Mouse (Mus musculus) hindbrain, embryonic 14.5 days (tissue): ENCODE results near the gene Galk2. TPM values are rescaled to one million over a fixed set of nuclear protein-coding genes. Genes with fewer than 3 reads are reported as not detected.

Experiments used
- ATAC-seq: fragments of 200-750 bp; cut with Nextera tagmentation; 2 replicates; pipeline ENCODE4 v1.8.0; 2017; ENCODE audit warnings: moderate number of reproducible peaks, mild to moderate bottlenecking, moderate TSS enrichment, moderate library complexity; ENCODE audit not compliant: low FRiP score
- DNase-seq: peaks from one replicate; pipeline ENCODE4 v3.0.0-alpha.2; 2015; ENCODE audit warnings: low spot score
- H3K27ac ChIP-seq: fragments of 300-500 bp; sonication (generic); 2 replicates; pipeline ENCODE4 v1.5.1; 2014; ENCODE audit warnings: mild to moderate bottlenecking, moderate library complexity
- H3K27me3 ChIP-seq: fragments of 300-500 bp; sonication (generic); 2 replicates; pipeline ENCODE4 v1.6.1; 2014; ENCODE audit warnings: mild to moderate bottlenecking, low read length, mixed read lengths; ENCODE audit not compliant: control insufficient read depth, insufficient read depth
- H3K36me3 ChIP-seq: fragments of 300-500 bp; sonication (generic); replicated peaks from 2 replicates; pipeline ENCODE4 v1.6.1; 2014; ENCODE audit not compliant: control insufficient read depth, insufficient read depth
- H3K4me1 ChIP-seq: fragments of 300-500 bp; sonication (generic); replicated peaks from 2 replicates; pipeline ENCODE4 v1.6.1; 2014; ENCODE audit warnings: antibody characterized with exemption, low read length, mixed read lengths; ENCODE audit not compliant: control insufficient read depth, insufficient read depth
- H3K4me2 ChIP-seq: fragments of 300-500 bp; sonication (generic); replicated peaks from 2 replicates; pipeline ENCODE4 v1.6.1; 2014; ENCODE audit warnings: mild to moderate bottlenecking, moderate library complexity
- H3K4me3 ChIP-seq: fragments of 300-500 bp; sonication (generic); replicated peaks from 2 replicates; pipeline ENCODE4 v1.5.1; 2014; ENCODE audit warnings: mild to moderate bottlenecking, low read length
- H3K9ac ChIP-seq: fragments of 300-500 bp; sonication (generic); 2 replicates; pipeline ENCODE4 v1.6.1; 2014
- H3K9me3 ChIP-seq: fragments of 300-500 bp; sonication (generic); 2 replicates; pipeline ENCODE4 v1.6.1; 2016; ENCODE audit warnings: low read length; ENCODE audit not compliant: control insufficient read depth
- WGBS: fragments of 180-500 bp; shearing (Covaris S2); extraction: QIAGEN DNeasy Blood & Tissue Kit; methylation state at CpG from one replicate; pipeline ENCODE4 v1.1.7; 2014; 5-methylcytosine and 5-hydroxymethylcytosine counted together
- polyA plus RNA-seq: library from polyadenylated mRNA; unstranded; fragments of >200 nt; fragmentation: Nextera tagmentation; extraction: Ambion mirVana; gene quantifications from 2 replicates; pipeline ENCODE4 v1.2.1, GENCODE M21; 2014

Gene Galk2
- polyA plus RNA-seq, 1 experiment from 2014 or later = 32.0 TPM

- H3K4me1 ChIP-seq = no peaks in the 10 kb centered on the region
- H3K9me3 ChIP-seq = no peaks in the 10 kb centered on the region
- no peak overlapping the region for H3K4me2 ChIP-seq
- no peak overlapping the region for H3K27ac ChIP-seq
- ATAC-seq (no peak), DNase-seq (no peak)
- no peak overlapping the region for H3K9ac ChIP-seq
- WGBS = 72% methylated on average over 8 of the region's 8 CpGs
- no peak overlapping the region for H3K4me3 ChIP-seq
- no peaks in the 10 kb centered on the region for H3K36me3 ChIP-seq
- H3K27me3 ChIP-seq = no peaks in the 10 kb centered on the region
Measured at GRCm38 (mm10) chr2:126031186-126031900, 172.4 kb downstream of the Galk2 start.

- Histone ChIP-seq H3K4me2 (no peak overlapping the region), H3K4me3 (no peak overlapping the region), H3K27ac (no peak overlapping the region), H3K4me1 (no peaks in the 10 kb centered on the region), H3K9ac (no peak overlapping the region), H3K27me3 (no peaks in the 10 kb centered on the region), H3K9me3 (no peaks in the 10 kb centered on the region), H3K36me3 (no peaks in the 10 kb centered on the region)
- peak; percentile 40; the same call in 1 of the 2 replicates for ATAC-seq
- WGBS = 76% methylated on average over 8 of the region's 8 CpGs
- DNase-seq = peak; percentile 66
Measured at GRCm38 (mm10) chr2:126033114-126033972, 174.4 kb downstream of the Galk2 start.

Other genes with a start within 250 kb of the Galk2 start
- 2.8 and 3.2 TPM in 2 replicates for gene Cep152, start 234.0 kb upstream of the Galk2 start, polyA plus RNA-seq
- gene Eid1, start 186.0 kb upstream of the Galk2 start, polyA plus RNA-seq = 552 and 600 TPM in 2 replicates
- gene Shc4, start 135.0 kb upstream of the Galk2 start, polyA plus RNA-seq = 3.3 and 3.8 TPM in 2 replicates
- gene Secisbp2l, start 76.2 kb upstream of the Galk2 start, polyA plus RNA-seq = 36.5 and 37.2 TPM in 2 replicates
- gene Cops2, start within 50 bp of the Galk2 start, polyA plus RNA-seq = 69.2 and 74.0 TPM in 2 replicates
- 0.35 and 0.84 TPM in 2 replicates for gene Fgf7, start 175.5 kb downstream of the Galk2 start, polyA plus RNA-seq